In the genomic region with DNA sequence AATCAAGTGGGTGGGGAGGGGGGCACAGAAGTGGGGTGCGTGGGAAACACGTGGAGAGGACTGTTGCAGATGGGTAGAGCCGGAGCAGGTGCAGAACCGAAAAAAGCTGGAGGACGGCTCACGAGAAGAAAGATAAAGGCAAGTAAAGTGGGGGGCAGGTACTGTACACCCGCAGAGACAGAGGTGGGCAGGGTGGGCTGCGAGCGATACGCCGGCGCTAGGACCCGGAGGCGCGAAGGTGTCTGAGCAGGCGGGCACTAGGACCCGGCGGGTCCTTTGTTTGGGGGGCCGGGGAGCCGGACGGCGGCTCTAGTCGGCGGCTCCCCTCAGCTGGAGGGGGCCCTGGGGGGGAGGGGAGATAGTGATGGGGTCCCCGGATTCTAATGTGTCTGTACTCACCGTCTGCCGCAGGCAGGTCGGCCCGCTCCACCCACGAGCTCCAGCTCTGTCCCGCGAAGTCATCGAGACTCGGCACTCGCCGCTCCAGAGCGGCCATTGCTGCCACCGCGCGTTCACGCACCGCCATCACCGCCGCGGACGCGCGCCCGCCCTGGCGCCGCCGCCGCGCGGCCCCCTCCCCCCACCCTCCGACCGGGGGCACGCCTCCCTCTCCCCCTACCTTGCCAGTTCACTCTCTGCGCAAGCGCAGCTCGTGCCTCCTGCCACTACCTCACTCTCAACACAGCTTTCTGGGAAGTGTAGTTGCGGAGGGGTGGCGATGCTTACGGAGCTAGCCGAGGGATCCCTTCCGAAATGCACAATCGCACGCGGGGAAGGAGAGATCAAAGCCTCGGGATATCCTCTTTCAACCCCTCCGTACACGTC, we compare ENCODE assay signal across 8 mouse cellular contexts. TPM values are rescaled to one million over a fixed set of nuclear protein-coding genes. Genes with fewer than 3 reads are reported as not detected.
A peak's percentile ranks its signal among the peaks of the same experiment; 100 is the strongest.
DNase-seq lines count a peak whose midpoint lies in the region; ATAC-seq lines count a peak whose summit lies in the region.

No protein-coding gene starts in this region.

- intact Hi-C loops in gastrocnemius, postnatal 14 days (cut with DNase I; ENCODE audit: low total_unique reads): no loop called here
- intact Hi-C loops in left cerebral cortex, postnatal 10 days (cut with DNase I): loop anchor here (5.0 kb wide), 1 partner anchor 47 kb away; a partner anchor contains a TSS

- ATAC-seq in inflammation-experienced regulatory T-cells, adult 6 months: peak; percentile 94
- peak; percentile 88 for ATAC-seq in megakaryocyte-erythroid progenitor cell, adult 5-6 weeks (replicated peaks; ENCODE audit: low FRiP score, low TSS enrichment, poor library complexity, severe bottlenecking)

- DNase-seq in adrenal gland, adult (ENCODE audit: inconsistent age in 2 of 2, low spot score in 1 of 2): peak; percentile 95 to 97
- peak; percentile 98 for DNase-seq in embryo, embryonic 10.5 days (ENCODE audit: low spot score)
- peak; percentile 94 for DNase-seq in gastrocnemius, postnatal 14 days
- DNase-seq in left cerebral cortex, postnatal 10 days (ENCODE audit: extremely low spot score in 1 of 2, low spot score in 2 of 2): peak; percentile 94 to 97
- DNase-seq in right cerebral cortex, postnatal 25 days: peak; percentile 95
- peak; percentile 91 for DNase-seq in urinary bladder, postnatal 4 days (ENCODE audit: low spot score in 2 of 2)

RNA-seq across cellular contexts. Expression of a gene that starts 0.6 kb away (rescaled TPM):
- total RNA-seq in gastrocnemius, postnatal 14 days (2021): 1 to 10 TPM; 7.3 to 7.6 TPM
- polyA plus RNA-seq in inflammation-experienced regulatory T-cells, adult 6 months (2017; shearing (Covaris generic)): 1 to 10 TPM; 4.7 to 5.9 (median 5.6) TPM
- 10 to 100 TPM; 22.2 to 24.8 TPM for total RNA-seq in left cerebral cortex, postnatal 10 days (2021)
- 8.3 and 12.1 TPM in 2 replicates for total RNA-seq in megakaryocyte-erythroid progenitor cell, adult 5-6 weeks (2014; fragmentation: Nextera tagmentation)
- 1.9 and 3.2 TPM in 2 replicates for total RNA-seq in megakaryocyte-erythroid progenitor cell, adult 5-6 weeks (2017)

RNA-seq across cellular contexts. Expression of a gene that starts 9.1 kb away (rescaled TPM):
- 1 to 10 TPM; 2.3 to 2.9 TPM for total RNA-seq in gastrocnemius, postnatal 14 days (2021)
- 1 to 10 TPM; 6.6 to 7.3 (median 7.1) TPM for polyA plus RNA-seq in inflammation-experienced regulatory T-cells, adult 6 months (2017; shearing (Covaris generic))
- 10 to 100 TPM; 11.0 to 12.7 TPM for total RNA-seq in left cerebral cortex, postnatal 10 days (2021)
- 3.8 and 5.0 TPM in 2 replicates for total RNA-seq in megakaryocyte-erythroid progenitor cell, adult 5-6 weeks (2014; fragmentation: Nextera tagmentation)
- 3.5 and 4.6 TPM in 2 replicates for total RNA-seq in megakaryocyte-erythroid progenitor cell, adult 5-6 weeks (2017)

RNA-seq across cellular contexts. Expression of a gene that starts 16.3 kb away (rescaled TPM):
- total RNA-seq in gastrocnemius, postnatal 14 days (2021): 1,000 to 10,000 TPM in 1 of 2 experiments, 100 to 1,000 TPM in 1; 987 to 1,055 TPM
- polyA plus RNA-seq in inflammation-experienced regulatory T-cells, adult 6 months (2017; shearing (Covaris generic)): not detected
- 1 to 10 TPM; 1.1 to 1.3 TPM for total RNA-seq in left cerebral cortex, postnatal 10 days (2021)
- not detected in 2 replicates for total RNA-seq in megakaryocyte-erythroid progenitor cell, adult 5-6 weeks (2014; fragmentation: Nextera tagmentation)
- not detected in 2 replicates for total RNA-seq in megakaryocyte-erythroid progenitor cell, adult 5-6 weeks (2017)

RNA-seq across cellular contexts. Expression of a gene that starts 24.0 kb away (rescaled TPM):
- 10 to 100 TPM; 23.9 to 31.1 TPM for total RNA-seq in gastrocnemius, postnatal 14 days (2021)
- polyA plus RNA-seq in inflammation-experienced regulatory T-cells, adult 6 months (2017; shearing (Covaris generic)): under 1 TPM; 0.33 to 0.53 (median 0.51) TPM
- 10 to 100 TPM; 36.4 to 38.5 TPM for total RNA-seq in left cerebral cortex, postnatal 10 days (2021)
- 1.3 and 2.3 TPM in 2 replicates for total RNA-seq in megakaryocyte-erythroid progenitor cell, adult 5-6 weeks (2014; fragmentation: Nextera tagmentation)
- total RNA-seq in megakaryocyte-erythroid progenitor cell, adult 5-6 weeks (2017): 0.66 and 1.9 TPM in 2 replicates

RNA-seq across cellular contexts. Expression of a gene that starts 46.6 kb away (rescaled TPM):
- total RNA-seq in gastrocnemius, postnatal 14 days (2021): 10 to 100 TPM; 64.2 to 66.3 TPM
- polyA plus RNA-seq in inflammation-experienced regulatory T-cells, adult 6 months (2017; shearing (Covaris generic)): 100 to 1,000 TPM; 167 to 264 (median 193) TPM
- 10 to 100 TPM; 91.4 to 92.5 TPM for total RNA-seq in left cerebral cortex, postnatal 10 days (2021)
- 223 and 248 TPM in 2 replicates for total RNA-seq in megakaryocyte-erythroid progenitor cell, adult 5-6 weeks (2014; fragmentation: Nextera tagmentation)
- 358 and 414 TPM in 2 replicates for total RNA-seq in megakaryocyte-erythroid progenitor cell, adult 5-6 weeks (2017)

Comparison
In these comparisons a context has a peak if more than half of its experiments do, and no peak if none do; other contexts are left out.
1. Peak in every context shown above with its lines: DNase-seq and ATAC-seq.
2. RNA of a gene that starts 16.3 kb away (total RNA-seq): 987 to 1,055 TPM in gastrocnemius, postnatal 14 days; 1.1 to 1.3 TPM in left cerebral cortex, postnatal 10 days and not detected in megakaryocyte-erythroid progenitor cell, adult 5-6 weeks; every median in the first group is over 100 times any median in the second.